8 mouse cellular contexts compared by ENCODE assay signal in genomic region chr19:5751742-5752141, GRCm38 (mm10). TPM values are rescaled to one million over a fixed set of nuclear protein-coding genes. Genes with fewer than 3 reads are reported as not detected.
A peak's percentile ranks its signal among the peaks of the same experiment; 100 is the strongest.
DNase-seq lines count a peak whose midpoint lies in the region; ATAC-seq lines count a peak whose summit lies in the region.

No protein-coding gene starts in this region.

- intact Hi-C loops in heart, postnatal 36 days (cut with DNase I): no loop called here

- H3K4me3 ChIP-seq in heart, embryonic 13.5 days: 0 out of 2 replicates have a peak overlapping the region, but pooled peaks have one; percentile 4
- no peak overlapping the region for H3K4me3 ChIP-seq in hindbrain, embryonic 13.5 days
- H3K4me3 ChIP-seq in liver, embryonic 12.5 days: no peak overlapping the region

- peak overlapping the region; percentile 24 for H3K4me2 ChIP-seq in heart, embryonic 13.5 days
- H3K4me2 ChIP-seq in hindbrain, embryonic 13.5 days: 0 out of 2 replicates have a peak overlapping the region, but pooled peaks have one; percentile 6
- H3K4me2 ChIP-seq in liver, embryonic 12.5 days: peak overlapping the region; percentile 33

- WGBS in heart, embryonic 13.5 days: 11% methylated on average over 20 of the region's 20 CpGs
- WGBS in hindbrain, embryonic 13.5 days: 8% methylated on average over 20 of the region's 20 CpGs
- WGBS in liver, embryonic 12.5 days (ENCODE audit: insufficient replicate concordance): 7% methylated on average over 20 of the region's 20 CpGs

- no peaks in the 10 kb centered on the region for H3K9me3 ChIP-seq in heart, embryonic 13.5 days
- H3K9me3 ChIP-seq in hindbrain, embryonic 13.5 days: no peaks in the 10 kb centered on the region
- no peaks in the 10 kb centered on the region for H3K9me3 ChIP-seq in liver, embryonic 12.5 days (replicated peaks)

- H3K9ac ChIP-seq in heart, embryonic 13.5 days: peak overlapping the region; percentile 24; the same call in 1 of the 2 replicates
- no peak overlapping the region for H3K9ac ChIP-seq in hindbrain, embryonic 13.5 days
- no peak overlapping the region for H3K9ac ChIP-seq in liver, embryonic 12.5 days

- ATAC-seq in heart, embryonic 13.5 days (ENCODE audit: extremely low read depth, insufficient number of reproducible peaks, low FRiP score, low TSS enrichment): no peak
- no peak for ATAC-seq in hindbrain, embryonic 13.5 days (ENCODE audit: low FRiP score)
- peak; percentile 25; the same call in 1 of the 2 replicates for ATAC-seq in liver, embryonic 12.5 days

- DNase-seq in heart, postnatal 36 days: no peak
- DNase-seq in adrenal gland, adult 8-10 months: peak; percentile 56
- DNase-seq in thymus, postnatal 14 days: peak; percentile 65
- DNase-seq in spleen, adult 18-20 months: no peak
- DNase-seq in urinary bladder, postnatal 4 days (ENCODE audit: low spot score in 2 of 2): no peak

- peaks cover 20% of the 10 kb centered on the region for H3K4me1 ChIP-seq in heart, embryonic 13.5 days
- H3K4me1 ChIP-seq in hindbrain, embryonic 13.5 days (replicated peaks): peaks cover 20% of the 10 kb centered on the region
- peaks cover 29% of the 10 kb centered on the region for H3K4me1 ChIP-seq in liver, embryonic 12.5 days

- peaks cover 44% of the 10 kb centered on the region for H3K36me3 ChIP-seq in heart, embryonic 13.5 days
- no peaks in the 10 kb centered on the region for H3K36me3 ChIP-seq in hindbrain, embryonic 13.5 days
- no peaks in the 10 kb centered on the region for H3K36me3 ChIP-seq in liver, embryonic 12.5 days

- no peak overlapping the region for H3K27ac ChIP-seq in heart, embryonic 13.5 days (replicated peaks)
- no peak overlapping the region for H3K27ac ChIP-seq in hindbrain, embryonic 13.5 days
- H3K27ac ChIP-seq in liver, embryonic 12.5 days: no peak overlapping the region

- peaks cover 98% of the 10 kb centered on the region for H3K27me3 ChIP-seq in heart, embryonic 13.5 days (replicated peaks)
- peaks cover 100% of the 10 kb centered on the region for H3K27me3 ChIP-seq in hindbrain, embryonic 13.5 days
- H3K27me3 ChIP-seq in liver, embryonic 12.5 days (replicated peaks): peaks cover 100% of the 10 kb centered on the region

RNA-seq across cellular contexts. Expression of gene Ltbp3, which starts 11.0 kb away (rescaled TPM):
- 22.5 and 24.7 TPM in 2 replicates for polyA plus RNA-seq in heart, embryonic 13.5 days (2015; fragmentation: Nextera tagmentation; extraction: Ambion mirVana)
- 10 to 100 TPM; 36.5 to 42.2 TPM for total RNA-seq in heart, postnatal 36 days (2021)
- total RNA-seq in adrenal gland, adult 8-10 months (2022): 100 to 1,000 TPM; 254 to 451 (median 353) TPM
- polyA plus RNA-seq in hindbrain, embryonic 13.5 days (2015; fragmentation: Nextera tagmentation; extraction: Ambion mirVana): 10.6 and 11.2 TPM in 2 replicates
- polyA plus RNA-seq in liver, embryonic 12.5 days (2016; fragmentation: Nextera tagmentation; extraction: Ambion mirVana): 3.7 and 3.8 TPM in 2 replicates

RNA-seq across cellular contexts. Expression of gene Scyl1, which starts 19.5 kb away (rescaled TPM):
- 55.8 and 59.6 TPM in 2 replicates for polyA plus RNA-seq in heart, embryonic 13.5 days (2015; fragmentation: Nextera tagmentation; extraction: Ambion mirVana)
- total RNA-seq in heart, postnatal 36 days (2021): 10 to 100 TPM; 69.0 to 72.9 TPM
- total RNA-seq in adrenal gland, adult 8-10 months (2022): 100 to 1,000 TPM; 112 to 147 (median 124) TPM
- 67.6 and 72.4 TPM in 2 replicates for polyA plus RNA-seq in hindbrain, embryonic 13.5 days (2015; fragmentation: Nextera tagmentation; extraction: Ambion mirVana)
- polyA plus RNA-seq in liver, embryonic 12.5 days (2016; fragmentation: Nextera tagmentation; extraction: Ambion mirVana): 38.3 and 39.7 TPM in 2 replicates

RNA-seq across cellular contexts. Expression of gene Fam89b, which starts 22.3 kb away (rescaled TPM):
- 79.7 and 82.6 TPM in 2 replicates for polyA plus RNA-seq in heart, embryonic 13.5 days (2015; fragmentation: Nextera tagmentation; extraction: Ambion mirVana)
- total RNA-seq in heart, postnatal 36 days (2021): 10 to 100 TPM; 29.3 to 32.6 TPM
- 10 to 100 TPM; 56.2 to 62.7 (median 57.0) TPM for total RNA-seq in adrenal gland, adult 8-10 months (2022)
- 184 and 187 TPM in 2 replicates for polyA plus RNA-seq in hindbrain, embryonic 13.5 days (2015; fragmentation: Nextera tagmentation; extraction: Ambion mirVana)
- 45.1 and 45.3 TPM in 2 replicates for polyA plus RNA-seq in liver, embryonic 12.5 days (2016; fragmentation: Nextera tagmentation; extraction: Ambion mirVana)

RNA-seq across cellular contexts. Expression of gene Ehbp1l1, which starts 25.6 kb away (rescaled TPM):
- polyA plus RNA-seq in heart, embryonic 13.5 days (2015; fragmentation: Nextera tagmentation; extraction: Ambion mirVana): 85.9 and 96.8 TPM in 2 replicates
- total RNA-seq in heart, postnatal 36 days (2021): 100 to 1,000 TPM; 135 to 136 TPM
- 10 to 100 TPM; 24.9 to 39.2 (median 32.8) TPM for total RNA-seq in adrenal gland, adult 8-10 months (2022)
- polyA plus RNA-seq in hindbrain, embryonic 13.5 days (2015; fragmentation: Nextera tagmentation; extraction: Ambion mirVana): 6.7 and 10.1 TPM in 2 replicates
- 122 and 124 TPM in 2 replicates for polyA plus RNA-seq in liver, embryonic 12.5 days (2016; fragmentation: Nextera tagmentation; extraction: Ambion mirVana)

RNA-seq across cellular contexts. Expression of gene Kcnk7, which starts 47.6 kb away (rescaled TPM):
- 0.29 TPM in 1 of 2 replicates, not detected in the other for polyA plus RNA-seq in heart, embryonic 13.5 days (2015; fragmentation: Nextera tagmentation; extraction: Ambion mirVana)
- not detected for total RNA-seq in heart, postnatal 36 days (2021)
- not detected for total RNA-seq in adrenal gland, adult 8-10 months (2022)
- 0.44 and 0.63 TPM in 2 replicates for polyA plus RNA-seq in hindbrain, embryonic 13.5 days (2015; fragmentation: Nextera tagmentation; extraction: Ambion mirVana)
- polyA plus RNA-seq in liver, embryonic 12.5 days (2016; fragmentation: Nextera tagmentation; extraction: Ambion mirVana): 0.18 and 0.19 TPM in 2 replicates

Comparison
In these comparisons a context has a peak if more than half of its experiments do, and no peak if none do; other contexts are left out.
1. DNase-seq: peak in adrenal gland, adult 8-10 months (single experiment) and thymus, postnatal 14 days (single experiment); none in heart, postnatal 36 days (0 of 2), spleen, adult 18-20 months (0 of 2) and urinary bladder, postnatal 4 days (0 of 2).
2. Peak in every context shown above with its lines, with median percentiles within 50 percentile points of each other: H3K4me2 ChIP-seq.